Mouse (Mus musculus) small intestine, adult 2 months (tissue): Measurements from ENCODE around the gene Naa35. TPM values are rescaled to one million over a fixed set of nuclear protein-coding genes. Genes with fewer than 3 reads are reported as not detected.

Experiments
- H3K27ac ChIP-seq: fragments of 200-500 bp; 2 replicates; pipeline ENCODE4 v1.5.1; 2012; ENCODE audit warnings: low read depth, low read length, control low read depth, inconsistent platforms; ENCODE audit not compliant: insufficient read depth
- H3K27me3 ChIP-seq: fragments of 200-500 bp; 2 replicates; pipeline ENCODE4 v1.6.1; 2012; ENCODE audit warnings: mild to moderate bottlenecking, moderate library complexity, low read length, inconsistent platforms; ENCODE audit not compliant: control insufficient read depth, insufficient read depth
- H3K36me3 ChIP-seq: fragments of 200-500 bp; 2 replicates; pipeline ENCODE4 v1.6.1; 2012; ENCODE audit warnings: mild to moderate bottlenecking, low read length, control low read depth, inconsistent platforms; ENCODE audit not compliant: control insufficient read depth, insufficient read depth
- H3K4me1 ChIP-seq: fragments of 200-500 bp; 2 replicates; pipeline ENCODE4 v1.6.1; 2012; ENCODE audit warnings: low read length, inconsistent platforms, mixed read lengths; ENCODE audit not compliant: control insufficient read depth, insufficient read depth, insufficient read length
- H3K4me3 ChIP-seq: fragments of 200-500 bp; 2 replicates; pipeline ENCODE4 v1.5.1; 2012; ENCODE audit warnings: low read depth, mild to moderate bottlenecking, control low read depth, inconsistent platforms, low read length, moderate library complexity
- CTCF ChIP-seq: fragments of 200-500 bp; IDR thresholded peaks from 2 replicates; pipeline ENCODE4 v1.5.1; 2012; ENCODE audit warnings: low read depth, mild to moderate bottlenecking, control low read depth, inconsistent platforms, low read length, moderate library complexity, mixed read lengths; ENCODE audit not compliant: insufficient replicate concordance, insufficient read length; ENCODE audit errors: extremely low read depth
- POLR2A ChIP-seq: fragments of 200-500 bp; IDR thresholded peaks from 2 replicates; pipeline ENCODE4 v1.6.1; 2012; ENCODE audit warnings: low read depth, mild to moderate bottlenecking, control low read depth, inconsistent platforms, low read length, moderate library complexity
- WGBS: fragments of 180-500 bp; shearing (Covaris S2); methylation state at CpG from one replicate; pipeline ENCODE4 v1.1.7; 2018; 5-methylcytosine and 5-hydroxymethylcytosine counted together
- polyA plus RNA-seq: library from polyadenylated mRNA; depleted of rRNA; stranded (reverse); fragments of >200 nt; gene quantifications from 2 replicates; pipeline ENCODE4 v1.2.3, GENCODE M21; 2012

Naa35 gene
- polyA plus RNA-seq, 1 experiment, result 31.3 TPM

GRCm38 (mm10) chr13:59656975-59657388, 71.9 kb downstream of the Naa35 start:
- Histone ChIP-seq H3K4me3 (no peak overlapping the region), H3K36me3 (peaks cover 12% of the 10 kb centered on the region), H3K4me1 (peaks cover 50% of the 10 kb centered on the region), H3K27ac (peak overlapping the region; percentile 86), H3K27me3 (no peaks in the 10 kb centered on the region)
- no peak for TF ChIP-seq CTCF
- TF ChIP-seq POLR2A, result no peak
- WGBS, result 74% methylated on average over 4 of the region's 4 CpGs

- no peak for TF ChIP-seq CTCF
- no peak for TF ChIP-seq POLR2A
- Histone ChIP-seq H3K4me1 (peaks cover 50% of the 10 kb centered on the region), H3K4me3 (no peak overlapping the region), H3K27me3 (no peaks in the 10 kb centered on the region), H3K27ac (peak overlapping the region; percentile 42; the same call in 1 of the 2 replicates), H3K36me3 (peaks cover 17% of the 10 kb centered on the region)
- WGBS, result 72% methylated on average over 5 of the region's 5 CpGs
Observed at GRCm38 (mm10) chr13:59657781-59658180, 72.7 kb downstream of the Naa35 start.

- TF ChIP-seq CTCF (no peak), POLR2A (no peak)
- Histone ChIP-seq H3K36me3 (peaks cover 34% of the 10 kb centered on the region), H3K4me1 (peaks cover 29% of the 10 kb centered on the region), H3K4me3 (no peak overlapping the region), H3K27ac (no peak overlapping the region), H3K27me3 (no peaks in the 10 kb centered on the region)
- 91% methylated on average over 3 of the region's 3 CpGs for WGBS
Observed at GRCm38 (mm10) chr13:59660371-59660770, 75.3 kb downstream of the Naa35 start.

- TF ChIP-seq POLR2A, result no peak
- TF ChIP-seq CTCF, result no peak
Observed at GRCm38 (mm10) chr13:59661387-59661786, 76.3 kb downstream of the Naa35 start.

GRCm38 (mm10) chr13:59661966-59662365, 76.9 kb downstream of the Naa35 start:
- H3K36me3 ChIP-seq, result peaks cover 36% of the 10 kb centered on the region
- TF ChIP-seq POLR2A (no peak), CTCF (no peak)
- peaks cover 17% of the 10 kb centered on the region; the same call in 1 of the 2 replicates for H3K4me1 ChIP-seq
- no peak overlapping the region for H3K4me3 ChIP-seq
- H3K27me3 ChIP-seq, result no peaks in the 10 kb centered on the region
- peak overlapping the region; percentile 55 for H3K27ac ChIP-seq
- WGBS, result 86% methylated on average over 12 of the region's 12 CpGs

More at GRCm38 (mm10) chr13:59661387-59661786, 76.3 kb downstream of the Naa35 start:
- H3K4me1 ChIP-seq, result peaks cover 20% of the 10 kb centered on the region; the same call in 1 of the 2 replicates
- H3K36me3 ChIP-seq, result peaks cover 34% of the 10 kb centered on the region
- no peak overlapping the region for H3K4me3 ChIP-seq
- H3K27me3 ChIP-seq, result no peaks in the 10 kb centered on the region
- peak overlapping the region; percentile 55 for H3K27ac ChIP-seq
- WGBS, result 41% methylated on average over 8 of the region's 8 CpGs

- WGBS, result 91% methylated on average over 19 of the region's 19 CpGs
- Histone ChIP-seq H3K36me3 (peaks cover 36% of the 10 kb centered on the region), H3K4me1 (peaks cover 11% of the 10 kb centered on the region; the same call in 1 of the 2 replicates), H3K27me3 (no peaks in the 10 kb centered on the region), H3K4me3 (no peak overlapping the region), H3K27ac (no peak overlapping the region)
- TF ChIP-seq CTCF (no peak), POLR2A (no peak)
Observed at GRCm38 (mm10) chr13:59663939-59664712, 79.1 kb downstream of the Naa35 start.

GRCm38 (mm10) chr13:59667763-59668162, 82.7 kb downstream of the Naa35 start:
- no peak overlapping the region for H3K4me3 ChIP-seq
- H3K36me3 ChIP-seq, result peaks cover 24% of the 10 kb centered on the region
- H3K27ac ChIP-seq, result no peak overlapping the region
- no peaks in the 10 kb centered on the region for H3K27me3 ChIP-seq
- peaks cover 10% of the 10 kb centered on the region; the same call in 1 of the 2 replicates for H3K4me1 ChIP-seq
- TF ChIP-seq CTCF, result no peak
- no peak for TF ChIP-seq POLR2A
- 40% methylated on average over 5 of the region's 5 CpGs for WGBS
